Mouse (Mus musculus) testis, adult 2 months (tissue): ENCODE measurements around the gene Arl6ip4.

Source experiments
- CTCF ChIP-seq: fragments of 200-500 bp; IDR thresholded peaks from 2 replicates; pipeline ENCODE4 v1.5.1; 2012; ENCODE audit warnings: low read depth, mild to moderate bottlenecking, inconsistent platforms, low read length, moderate library complexity; ENCODE audit not compliant: control insufficient read depth, insufficient read depth, insufficient replicate concordance
- POLR2A ChIP-seq: fragments of 200-500 bp; IDR thresholded peaks from 2 replicates; pipeline ENCODE4 v1.6.1; 2012; ENCODE audit warnings: low read depth, mild to moderate bottlenecking, inconsistent platforms, low read length, moderate library complexity; ENCODE audit not compliant: control insufficient read depth

GRCm38 (mm10) chr5:124150895-124151294 is 35.0 kb downstream of the Arl6ip4 start:
- TF ChIP-seq CTCF = no peak
- no peak for TF ChIP-seq POLR2A
